Mouse (Mus musculus) neutrophil, adult 59 days (primary cell): ENCODE results near the gene Sh3d21. TPM values are rescaled to one million over a fixed set of nuclear protein-coding genes. Genes with fewer than 3 reads are reported as not detected.

Experiments used
- total RNA-seq, 2 experiments: library from RNA; stranded (reverse); gene quantifications; 1 replicate in 1 of 2; 2 replicates in 1 of 2; pipeline ENCODE4 v1.2.4; 2023

The Sh3d21 gene
- under 1 TPM; 0.42 to 0.47 TPM for total RNA-seq

GRCm38 (mm10) chr4:126163067-126163659 lies at the start of gene Sh3d21:
TSS of gene Sh3d21 (minus strand) at chr4:126163491.

GRCm38 (mm10) chr4:126202303-126203181 lies 39.3 kb upstream of the Sh3d21 start, which contains the start of gene Thrap3:
TSS of gene Thrap3 (minus strand) at chr4:126202760.

GRCm38 (mm10) chr4:126147533-126148160 lies 15.6 kb downstream of the Sh3d21 start, which contains the start of gene Eva1b:
TSS of gene Eva1b (plus strand) at chr4:126147744.

GRCm38 (mm10) chr4:126103590-126104068 lies 59.7 kb downstream of the Sh3d21 start, which contains the start of gene Stk40:
TSS of gene Stk40 (plus strand) at chr4:126103957.

Other genes starting within 250 kb of the Sh3d21 start
- 1,000 to 10,000 TPM; 1,050 to 1,133 TPM for gene Csf3r, start 138.9 kb downstream of the Sh3d21 start, total RNA-seq
- 10 to 100 TPM; 28.8 to 36.9 TPM for gene Mrps15, start 116.6 kb downstream of the Sh3d21 start, total RNA-seq
- 10 to 100 TPM in 1 of 2 experiments, 1 to 10 TPM in 1; 8.8 to 10.3 TPM for gene Oscp1, start 104.9 kb downstream of the Sh3d21 start, total RNA-seq
- gene Lsm10, start 66.9 kb downstream of the Sh3d21 start, total RNA-seq = 10 to 100 TPM; 27.8 to 39.7 TPM
- 10 to 100 TPM; 60.4 to 63.6 TPM for gene Stk40, start 59.5 kb downstream of the Sh3d21 start, total RNA-seq
- 1 to 10 TPM; 1.2 to 2.2 TPM for gene Eva1b, start 15.7 kb downstream of the Sh3d21 start, total RNA-seq
- 100 to 1,000 TPM; 242 to 273 TPM for gene Thrap3, start 39.3 kb upstream of the Sh3d21 start, total RNA-seq
- 100 to 1,000 TPM; 106 to 115 TPM for gene Map7d1, start 92.9 kb upstream of the Sh3d21 start, total RNA-seq
- 10 to 100 TPM; 29.7 to 34.9 TPM for gene Trappc3, start 98.8 kb upstream of the Sh3d21 start, total RNA-seq
- gene Col8a2, start 123.3 kb upstream of the Sh3d21 start, total RNA-seq = not detected
- gene Adprhl2, start 158.2 kb upstream of the Sh3d21 start, total RNA-seq = 10 to 100 TPM; 13.1 to 16.5 TPM
- gene Tekt2, start 162.2 kb upstream of the Sh3d21 start, total RNA-seq = not detected